Mouse (Mus musculus) spleen, adult 18-20 months (tissue): ENCODE measurements at regions not wholly inside any gene's neighbourhood (a gene's known extent, or its start where the extent isn't known, plus 50 kb on each side); places are given as distances from the start of the nearest gene placed in this dataset.

Experiments
- DNase-seq, 2 experiments: peaks; one replicate each; pipeline ENCODE4 v3.0.0; 2022; ENCODE audit warnings: mixed read lengths in 2 of 2

DNA sequence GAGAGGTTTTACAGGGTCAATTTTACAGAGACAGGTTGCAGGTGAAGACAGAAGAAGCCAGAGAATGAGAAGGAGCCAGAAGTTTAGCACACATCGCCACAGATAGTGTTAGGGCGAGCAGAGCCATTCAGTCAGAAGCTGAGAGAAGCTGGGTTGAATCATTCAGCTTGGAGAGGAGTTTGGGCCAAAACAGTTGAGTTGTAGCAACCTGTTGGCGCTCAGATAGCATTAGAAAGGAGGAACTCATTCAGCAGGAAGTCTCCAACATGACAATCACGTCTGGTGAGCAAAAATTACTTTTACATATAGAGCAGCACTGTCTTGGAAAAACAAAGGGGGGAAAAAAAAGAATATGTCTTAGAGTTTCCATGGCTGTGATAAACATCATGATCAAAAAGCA, 53.2 kb downstream of the Fam43a start:
- no peak for DNase-seq

DNA sequence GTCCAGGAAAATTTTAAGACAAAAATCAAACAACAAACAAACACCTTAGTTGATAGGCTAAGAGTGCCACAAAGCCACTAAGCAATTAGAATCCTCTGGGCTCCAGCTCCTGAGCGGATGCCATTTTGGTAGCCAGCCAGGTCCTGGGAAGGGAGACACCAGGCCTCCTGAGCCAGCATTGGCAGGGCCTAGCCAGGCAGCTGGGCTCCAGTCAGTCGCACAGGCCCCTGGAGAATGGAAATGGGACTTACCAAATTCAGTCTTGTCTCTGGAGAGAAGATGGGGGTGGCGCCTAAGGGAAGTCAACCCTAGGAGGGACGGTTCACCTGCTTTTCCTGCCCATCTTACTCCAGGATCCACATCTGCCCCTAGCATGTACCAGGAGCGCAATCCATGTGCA, 54.3 kb downstream of the Fam43a start:
- DNase-seq: no peak

DNA sequence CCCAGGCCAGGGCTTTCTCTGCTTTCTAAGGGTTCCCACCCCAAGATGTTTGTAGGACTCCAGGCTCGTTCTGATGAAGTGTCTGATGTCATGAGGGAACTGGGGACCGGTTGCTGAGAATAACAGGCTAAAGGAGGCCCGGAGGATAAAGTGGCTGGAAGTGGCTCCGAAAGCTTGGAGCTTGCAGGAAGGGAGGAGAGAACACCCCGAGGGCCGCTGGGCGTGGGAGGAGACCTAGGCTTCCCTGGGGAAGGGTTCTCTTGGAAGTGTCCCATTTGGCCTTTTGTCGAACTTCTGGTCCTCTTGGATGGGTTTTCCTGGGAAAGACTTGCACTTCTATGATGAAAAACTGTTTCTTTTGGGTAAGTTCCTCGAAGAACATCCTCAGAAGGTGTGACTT, 54.7 kb downstream of the Fam43a start:
- no peak for DNase-seq

DNA sequence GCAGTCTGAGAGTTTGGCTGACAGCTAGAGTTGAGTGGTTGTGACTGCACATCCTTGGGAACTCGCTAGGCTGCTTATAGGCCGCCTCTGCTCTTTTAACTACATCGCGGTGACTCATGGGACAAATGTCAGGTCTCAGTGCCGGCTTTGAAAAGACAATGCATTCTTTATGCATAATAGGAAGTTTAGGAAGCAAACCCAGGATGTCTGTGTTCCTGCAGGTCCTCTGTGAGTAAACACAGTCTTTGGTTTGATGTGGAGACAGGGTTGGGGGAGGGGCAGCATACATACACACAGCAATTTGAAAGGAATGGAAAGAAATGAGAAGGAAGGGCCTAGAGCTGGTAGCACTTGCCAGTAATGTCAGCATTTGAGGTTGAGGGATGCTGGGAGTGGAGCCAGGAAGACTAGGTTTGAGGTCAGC, 56.3 kb downstream of the Fam43a start:
- no peak for DNase-seq

DNA sequence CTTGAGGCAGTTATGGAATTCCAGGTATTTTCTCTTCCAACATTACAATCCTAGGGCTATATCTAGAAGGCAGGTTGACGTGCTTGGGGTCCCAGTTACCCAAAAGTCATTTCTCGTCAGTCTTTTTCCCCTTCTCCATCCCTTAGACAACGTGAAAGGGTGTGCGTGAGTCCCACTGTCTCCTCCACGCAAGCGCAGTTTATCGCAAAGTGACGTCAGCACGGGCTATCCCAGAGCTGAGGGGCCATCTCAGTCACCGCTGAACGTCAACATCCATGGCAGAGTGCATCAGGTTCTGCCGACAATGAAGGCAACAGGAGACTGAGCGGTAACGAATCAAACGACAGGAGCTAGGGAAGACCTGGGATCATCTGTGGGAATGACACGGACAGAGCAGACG, 57.4 kb downstream of the Fam43a start:
- DNase-seq: no peak

DNA sequence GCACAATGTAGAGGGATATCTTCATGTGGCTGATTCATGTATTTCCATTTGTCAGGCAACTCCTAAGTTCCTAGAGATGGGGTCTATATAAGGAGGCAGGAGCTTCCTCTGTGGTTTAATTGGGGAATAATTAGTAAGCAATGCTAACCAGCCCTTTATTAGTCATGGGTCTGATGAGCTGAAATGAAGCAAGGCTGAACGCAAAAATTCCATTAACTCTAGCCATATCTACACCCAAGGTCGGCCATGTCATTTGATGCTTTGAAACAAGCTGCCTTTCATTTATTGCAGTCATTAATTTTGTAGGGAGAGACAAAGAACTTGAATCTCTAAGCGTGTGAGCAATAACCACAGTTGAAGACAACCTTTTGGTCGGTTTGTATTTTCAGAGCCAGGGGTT, 59.4 kb downstream of the Fam43a start:
- DNase-seq: no peak

DNA sequence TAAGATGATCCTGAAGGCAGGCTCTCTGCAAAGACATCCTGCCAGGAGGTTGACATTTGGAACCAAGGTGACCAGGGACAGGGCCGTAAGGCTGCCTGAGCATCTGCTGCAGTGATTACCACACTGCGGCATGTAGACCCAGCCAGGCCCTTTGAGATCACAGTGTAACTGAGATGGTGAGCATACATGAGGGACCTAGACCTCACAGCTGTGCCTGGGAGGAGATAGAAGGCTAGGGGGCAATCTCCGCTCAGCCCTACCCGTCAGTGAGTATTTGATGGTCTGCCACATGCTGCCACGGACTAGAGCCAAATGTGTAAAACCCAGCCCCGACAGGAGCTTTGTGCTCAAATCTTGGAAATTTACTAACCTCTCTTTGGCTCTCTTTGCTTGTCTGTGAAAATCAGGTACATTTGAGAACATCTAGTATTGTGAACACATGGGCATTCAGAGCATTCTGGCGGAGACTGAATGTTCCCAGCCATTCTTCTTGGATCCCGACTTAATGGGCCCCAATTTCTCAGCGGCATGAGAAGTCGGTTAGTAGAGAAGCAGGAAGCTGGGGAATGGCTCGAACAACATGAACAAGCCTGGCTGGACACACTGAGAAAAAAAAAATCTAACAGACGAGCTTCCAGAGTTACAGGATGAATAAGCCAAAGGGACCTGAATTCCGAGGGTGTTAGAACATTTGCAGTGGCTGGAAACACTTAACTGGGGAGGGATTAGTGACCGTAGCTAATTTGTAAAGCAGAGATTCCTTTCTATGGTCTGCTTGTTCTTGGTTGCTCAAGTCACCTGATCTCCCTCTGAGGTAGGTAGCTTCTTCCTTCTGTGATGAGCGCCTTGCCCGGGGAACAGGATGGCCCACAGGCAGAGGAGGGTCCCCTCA, 61.8 kb downstream of the Fam43a start:
- no peak for DNase-seq

DNA sequence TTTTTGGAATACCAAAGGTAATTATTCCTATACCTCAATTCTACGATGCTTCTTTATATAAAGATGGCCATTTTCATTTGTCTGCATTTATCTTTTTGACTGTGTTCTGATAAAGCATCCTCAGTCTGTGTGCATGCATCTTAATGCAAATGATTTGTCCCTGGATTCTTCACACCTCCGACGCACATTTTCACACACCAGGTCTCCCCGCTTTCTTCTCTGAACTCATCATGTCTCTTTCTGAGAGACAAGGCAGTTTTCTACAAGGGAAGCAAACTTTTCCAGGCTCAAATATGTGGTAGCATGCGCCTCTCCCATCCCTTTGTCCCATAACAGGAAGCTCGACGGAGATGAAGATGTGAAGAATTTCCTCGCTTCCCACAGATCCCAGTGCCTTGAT, 63.5 kb downstream of the Fam43a start:
- no peak for DNase-seq

DNA sequence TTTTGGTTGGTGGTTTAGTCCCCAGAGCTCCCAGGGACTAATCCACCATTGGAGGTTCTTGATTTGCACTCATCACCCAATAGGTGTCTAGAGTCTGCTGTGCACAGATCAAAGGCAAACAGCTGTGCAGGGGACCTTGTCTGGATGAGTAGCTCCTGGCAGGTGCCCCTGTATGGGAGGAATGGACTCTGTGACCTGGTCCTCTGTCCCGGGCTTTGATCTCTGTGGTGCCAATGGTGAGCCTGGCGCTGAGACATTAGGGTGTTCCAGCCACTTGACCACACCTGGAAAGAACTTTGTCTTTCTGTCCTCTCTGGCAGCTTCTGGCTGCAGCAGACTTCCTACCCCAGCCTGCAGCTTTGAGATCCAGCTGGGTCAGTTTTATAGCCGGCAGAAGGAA, 64.4 kb downstream of the Fam43a start:
- no peak for DNase-seq

DNA sequence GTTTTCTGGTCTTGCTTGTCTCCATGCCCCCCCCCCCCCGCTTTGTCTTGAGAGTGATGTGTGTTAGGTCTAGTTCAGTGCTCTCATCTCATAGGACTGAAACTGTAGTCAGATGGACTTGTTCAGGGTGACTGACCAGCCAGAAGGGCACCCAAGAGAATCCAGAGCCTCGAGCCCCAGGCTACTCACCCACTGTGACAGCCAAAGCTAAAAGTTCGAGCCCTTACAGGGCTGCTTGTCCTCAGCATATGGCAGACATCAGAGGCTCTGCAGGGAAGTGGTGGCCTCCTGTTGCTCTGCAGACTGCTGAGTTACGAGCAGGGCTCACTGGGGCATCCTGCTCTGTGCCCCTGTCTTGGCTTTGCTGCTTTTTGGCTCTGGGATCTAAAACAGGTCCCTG, 64.9 kb downstream of the Fam43a start:
- DNase-seq: no peak

DNA sequence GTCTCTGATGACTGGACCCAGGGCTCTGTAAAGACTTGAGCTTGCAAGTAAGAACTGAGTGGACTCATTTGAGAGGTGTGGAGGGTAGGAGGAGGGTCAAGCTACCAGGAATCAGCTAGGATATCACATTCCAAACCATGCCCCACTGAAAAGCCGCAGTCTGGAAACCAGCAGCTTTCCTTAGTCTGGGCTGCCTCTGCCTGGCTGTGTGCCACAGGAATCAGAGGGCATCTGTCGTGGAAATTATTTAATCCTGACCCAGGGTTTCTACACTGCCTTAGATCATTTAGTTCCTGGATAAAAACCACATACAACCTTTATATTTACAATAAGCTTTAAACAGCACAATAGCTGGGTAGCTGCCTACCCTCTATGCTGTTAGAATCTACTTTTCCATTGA, 66.4 kb downstream of the Fam43a start:
- no peak for DNase-seq

DNA sequence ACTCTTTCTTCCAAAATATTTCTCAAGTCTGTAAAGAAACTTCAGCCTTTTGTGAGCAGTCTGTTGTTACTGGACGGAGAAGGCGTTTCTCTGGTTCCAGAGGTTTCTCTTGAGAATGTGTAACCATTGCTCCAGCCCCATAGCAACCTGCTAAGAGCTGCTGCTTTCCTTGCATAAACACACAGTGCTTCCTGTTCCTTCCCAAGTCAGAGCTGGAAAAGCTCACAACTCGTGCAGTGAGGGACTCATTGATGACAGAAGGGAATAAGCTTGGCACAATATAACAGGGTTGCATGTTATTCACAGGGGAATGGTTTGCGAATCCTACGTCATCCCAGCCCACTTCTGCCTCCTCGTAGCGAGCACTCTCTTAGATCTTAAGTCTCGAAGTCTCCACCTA, 70.4 kb downstream of the Fam43a start:
- DNase-seq: no peak

DNA sequence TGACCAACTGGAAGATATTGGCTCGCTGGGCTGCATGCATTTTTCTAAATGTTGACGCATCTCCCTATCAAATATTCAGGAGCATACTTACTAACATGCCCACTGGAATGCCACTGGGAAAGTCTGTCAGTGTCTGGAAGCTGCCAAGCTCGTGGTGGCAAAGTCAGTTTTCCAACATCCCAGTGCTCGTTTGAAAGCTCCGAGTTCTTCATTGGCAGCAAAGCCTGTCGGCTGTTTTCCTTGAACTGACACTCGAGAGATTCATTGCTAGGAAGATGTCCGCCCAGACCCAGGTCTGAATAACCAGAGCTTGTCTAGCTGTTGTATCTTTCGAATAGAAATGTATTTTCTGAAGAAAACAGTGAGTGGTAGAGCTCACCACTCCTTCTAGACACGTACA, 72.1 kb downstream of the Fam43a start:
- DNase-seq: no peak

DNA sequence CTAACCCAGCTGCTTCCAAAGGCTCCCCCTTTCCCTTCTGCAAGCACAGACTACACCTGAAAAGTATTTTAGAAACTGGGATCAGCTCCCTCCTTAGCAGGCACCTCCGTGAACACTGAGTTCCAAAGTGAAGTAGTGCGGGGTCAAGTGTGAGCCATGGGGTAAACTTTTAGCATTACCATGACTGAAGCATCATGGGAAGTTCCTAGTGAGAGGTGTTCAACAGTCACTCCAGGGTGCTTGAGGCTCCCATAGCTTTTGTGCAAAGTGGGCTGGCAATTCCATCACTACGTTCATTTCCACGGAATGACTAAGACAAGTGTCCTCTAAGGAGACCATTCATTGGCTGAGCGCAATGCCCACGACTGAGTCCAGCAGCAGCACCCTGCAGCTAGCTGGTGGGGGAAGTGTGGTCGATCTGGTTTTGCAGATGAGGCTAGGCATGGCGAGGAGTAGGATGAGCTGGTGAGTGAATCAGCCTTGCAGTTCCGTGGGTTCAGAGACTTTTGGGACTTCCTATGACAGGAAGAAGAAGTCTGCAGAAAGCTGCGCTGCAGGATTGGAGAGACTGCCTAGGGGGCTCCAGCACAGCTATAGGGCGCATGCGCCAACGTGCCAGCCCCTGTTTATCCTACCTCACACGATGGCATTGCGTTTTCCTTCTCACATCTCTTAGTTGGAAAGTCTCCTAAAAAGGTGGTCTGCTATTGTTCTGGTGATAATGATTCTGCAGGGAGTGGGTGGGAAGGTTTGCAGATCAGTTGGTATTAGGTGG, 73.4 kb downstream of the Fam43a start:
- DNase-seq: no peak

DNA sequence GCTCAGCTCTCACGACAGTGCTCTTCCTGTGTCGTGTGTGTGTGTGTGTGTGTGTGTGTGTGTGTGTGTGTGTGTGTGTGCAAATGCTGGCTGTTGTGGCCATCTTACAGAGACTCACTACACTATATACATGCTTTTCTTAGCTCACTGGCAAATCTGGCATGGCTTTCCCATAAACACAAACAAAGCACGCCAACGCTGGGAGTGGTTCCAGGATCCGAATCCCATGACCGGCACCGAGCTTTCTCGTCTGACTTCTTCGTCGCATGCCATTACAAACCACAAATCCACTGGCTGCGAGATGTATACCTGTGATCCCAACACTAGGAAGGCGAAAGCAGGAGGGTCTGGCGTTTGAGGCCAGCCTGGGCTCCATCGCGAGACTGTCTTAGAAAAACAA, 74.1 kb downstream of the Fam43a start:
- no peak for DNase-seq

DNA sequence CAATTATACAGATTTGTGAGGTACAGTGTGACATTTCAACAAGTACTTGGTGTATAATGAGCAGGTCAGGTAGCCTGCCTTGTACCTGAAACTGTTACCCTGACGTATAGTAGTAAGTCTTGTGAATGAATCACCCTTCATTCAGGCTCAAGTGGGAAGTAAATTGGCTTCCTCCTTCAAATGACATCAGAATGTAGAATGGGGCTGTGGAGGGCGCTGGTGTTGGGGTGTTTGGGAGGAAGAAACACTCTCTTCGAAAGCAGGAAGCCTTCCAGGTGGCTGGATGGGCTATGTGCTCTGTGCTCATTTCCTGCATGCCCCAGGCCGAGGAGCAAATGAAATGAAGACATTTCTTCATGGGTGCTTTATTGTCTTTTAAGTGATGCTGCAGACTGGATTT, 76.3 kb downstream of the Fam43a start:
- no peak for DNase-seq

DNA sequence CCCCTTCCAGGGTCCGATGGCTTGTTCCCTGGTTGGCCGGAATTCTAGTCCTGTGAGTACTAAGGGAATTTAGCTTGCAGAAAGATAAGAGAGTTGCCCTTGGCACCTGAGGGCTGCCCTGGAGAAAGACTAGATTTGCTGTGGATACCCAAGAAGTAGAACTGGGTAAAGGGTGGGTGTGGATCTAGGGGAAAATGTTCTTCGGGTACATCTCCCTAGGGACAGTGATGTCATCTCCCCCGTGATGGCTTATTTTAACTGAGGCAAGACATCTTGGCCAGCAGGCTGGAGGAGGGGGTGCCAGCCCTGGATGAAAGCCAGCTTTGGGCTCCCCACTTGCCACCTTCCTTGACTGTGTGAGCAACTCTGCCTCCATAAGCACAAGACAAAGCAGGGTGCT, 77.5 kb downstream of the Fam43a start:
- DNase-seq: peak; percentile 27 to 47

DNA sequence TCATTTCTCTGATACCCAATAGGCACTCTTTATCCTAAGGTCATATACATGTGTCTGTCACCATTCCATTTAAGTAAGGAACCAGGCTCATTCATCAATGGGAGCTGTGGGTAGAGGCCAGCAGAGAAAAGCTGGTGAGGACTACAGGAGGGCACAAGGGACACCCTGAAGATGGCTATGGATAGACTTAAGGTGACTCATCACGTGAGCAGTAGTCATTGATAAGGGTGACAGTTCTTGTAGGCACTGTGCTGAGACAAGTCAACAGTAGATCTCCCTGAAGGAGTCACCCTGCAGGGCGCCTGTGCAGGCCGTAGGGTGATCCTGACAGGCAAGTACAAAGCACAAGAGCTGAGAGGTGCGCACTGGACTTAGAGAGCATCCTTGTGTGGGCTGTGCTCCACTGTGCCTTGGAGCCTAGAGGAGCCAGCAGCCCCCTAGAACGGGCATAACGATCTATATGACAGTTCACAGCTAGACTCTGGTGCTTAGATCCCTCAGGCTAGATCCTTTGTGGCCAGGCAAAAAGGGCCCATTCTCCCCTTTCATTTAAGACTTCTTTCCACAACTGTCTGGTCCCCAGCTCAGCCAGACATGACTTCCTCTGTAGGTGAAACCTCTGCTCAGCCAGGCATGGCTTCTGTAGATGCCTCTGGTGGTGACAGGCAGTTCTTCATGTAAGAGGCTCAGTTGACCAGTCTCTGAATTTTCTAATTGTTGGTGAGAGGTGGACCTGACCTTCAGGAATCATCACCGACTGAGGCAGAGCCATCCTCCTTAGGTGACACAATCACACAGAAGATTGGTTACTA, 78.6 kb downstream of the Fam43a start:
- peak; percentile 41 to 50 for DNase-seq

DNA sequence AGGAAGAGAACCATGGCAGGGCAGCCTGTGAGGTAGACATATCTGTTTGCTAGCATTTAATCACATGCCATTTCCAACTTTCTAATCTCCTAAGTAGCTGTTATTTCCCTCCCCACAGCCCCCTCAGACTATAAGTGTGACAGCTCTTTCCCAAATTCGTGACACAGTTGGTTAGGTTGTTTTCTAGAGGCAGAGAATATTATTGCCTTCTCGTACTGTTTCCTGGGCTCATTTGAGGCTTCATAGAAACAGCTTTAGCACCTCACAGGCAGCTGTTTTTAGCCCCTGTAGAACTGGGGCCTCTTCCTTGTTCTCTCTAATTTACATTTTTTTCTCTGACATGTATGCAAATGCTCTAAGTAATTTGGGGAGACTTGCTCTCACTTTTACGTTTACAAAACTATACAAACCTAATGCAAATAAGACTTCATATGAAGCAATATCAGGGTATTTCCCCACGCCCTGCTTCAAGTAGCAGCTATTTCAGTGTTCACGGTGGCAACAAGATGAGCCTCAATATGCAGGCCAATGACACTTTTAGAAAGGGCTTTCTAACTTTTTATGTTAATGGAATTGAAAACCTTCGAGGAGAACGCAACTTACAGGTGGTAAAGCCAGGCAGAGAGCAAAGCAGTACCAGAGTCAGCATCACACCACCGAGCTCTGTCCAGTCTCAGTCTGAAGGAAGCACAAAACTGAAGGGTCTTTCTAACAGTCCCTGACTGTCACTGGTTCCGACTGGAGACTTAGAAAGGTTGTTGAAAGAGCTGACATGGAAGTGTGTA, 79.4 kb downstream of the Fam43a start:
- peak in 1 of 2 experiments; percentile 23 for DNase-seq

DNA sequence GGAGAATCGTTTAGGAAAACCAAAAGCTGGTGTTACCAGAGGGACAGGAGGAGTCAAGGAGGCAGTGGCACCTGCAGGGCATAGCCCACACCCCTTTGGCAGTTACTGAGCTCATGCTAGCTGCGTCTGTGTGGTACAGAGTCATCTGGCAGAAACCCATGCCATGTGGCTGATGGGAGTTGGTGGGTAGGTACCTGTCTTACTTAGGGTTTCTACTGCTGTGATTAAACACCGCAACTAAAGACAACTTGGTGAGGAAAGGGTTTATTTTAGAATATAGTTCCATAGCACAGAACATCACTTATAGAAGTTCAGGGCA, 79.9 kb downstream of the Fam43a start:
- no peak for DNase-seq

DNA sequence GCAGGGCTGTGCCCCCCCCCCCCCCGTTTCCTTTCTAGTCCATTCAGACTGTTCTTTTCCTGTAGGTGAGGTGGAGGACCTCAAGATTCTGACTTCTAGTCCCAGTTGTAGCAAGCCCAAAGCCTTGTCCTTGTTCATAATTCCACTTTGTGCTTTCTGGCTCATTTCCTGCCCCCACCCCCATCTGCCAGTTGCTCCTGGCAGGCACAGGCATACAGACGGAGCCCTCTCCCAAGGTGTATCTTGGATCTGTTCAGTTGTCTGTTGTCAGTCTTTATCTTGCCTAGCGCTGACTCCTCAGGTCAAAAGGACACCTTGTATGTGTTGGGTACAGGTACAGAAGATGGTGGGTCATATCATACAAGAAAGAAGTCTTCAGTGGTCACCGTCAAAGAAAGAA, 81.9 kb downstream of the Fam43a start:
- DNase-seq: no peak

DNA sequence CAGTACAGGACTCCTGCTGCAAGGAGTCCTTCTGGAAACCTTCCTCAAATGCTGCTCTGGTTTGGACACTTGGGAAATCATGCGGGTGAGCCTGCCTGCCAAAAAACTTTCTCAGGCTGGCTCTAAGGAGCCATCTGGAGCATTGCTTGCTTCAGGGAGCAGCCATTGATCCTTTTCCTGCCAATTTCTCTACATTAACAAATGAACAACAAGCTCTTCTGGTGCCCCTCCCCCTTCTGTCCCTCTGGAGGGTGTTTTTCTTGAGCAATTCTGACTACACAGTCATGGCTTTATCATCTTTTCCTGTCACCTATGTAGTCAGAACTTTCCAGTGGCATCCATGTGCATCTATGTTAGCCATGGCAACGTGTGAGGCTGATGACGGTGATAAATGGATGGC, 84.5 kb downstream of the Fam43a start:
- DNase-seq: no peak

DNA sequence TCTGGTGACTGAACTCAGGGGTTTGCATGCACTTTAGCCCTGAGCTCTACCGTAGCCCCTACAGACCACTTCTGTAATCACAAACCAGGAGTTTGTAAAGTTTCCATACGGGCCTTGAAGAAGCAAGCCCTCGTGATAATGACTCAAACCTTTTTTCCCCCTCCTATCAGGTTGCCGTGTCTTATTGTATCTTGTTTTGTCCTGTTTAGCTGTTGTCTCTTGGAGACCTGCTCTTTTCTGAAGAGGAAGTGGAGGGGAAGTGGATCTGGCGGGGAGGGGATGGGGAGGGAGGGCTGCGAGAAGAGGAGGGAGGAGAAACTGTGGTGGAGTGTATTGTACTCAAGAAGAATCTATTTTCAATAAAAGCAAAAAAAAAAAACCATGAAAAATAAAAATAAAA, 87.0 kb downstream of the Fam43a start:
- no peak for DNase-seq
